Mouse (Mus musculus) ovary, postnatal 36 days (tissue): ENCODE data around the gene Lmna.
A peak's percentile ranks its signal among the peaks of the same experiment; 100 is the strongest.

Experiments used
- DNase-seq: peaks from one replicate; pipeline ENCODE4 v3.0.0; 2022; ENCODE audit warnings: low spot score, mixed read lengths

The Lmna gene

GRCm38 (mm10) chr3:88446471-88447123 lies 63.2 kb downstream of the Lmna start:
- DNase-seq = no peak

- no peak for DNase-seq
Measured at GRCm38 (mm10) chr3:88442888-88443287, 66.9 kb downstream of the Lmna start.

DNA sequence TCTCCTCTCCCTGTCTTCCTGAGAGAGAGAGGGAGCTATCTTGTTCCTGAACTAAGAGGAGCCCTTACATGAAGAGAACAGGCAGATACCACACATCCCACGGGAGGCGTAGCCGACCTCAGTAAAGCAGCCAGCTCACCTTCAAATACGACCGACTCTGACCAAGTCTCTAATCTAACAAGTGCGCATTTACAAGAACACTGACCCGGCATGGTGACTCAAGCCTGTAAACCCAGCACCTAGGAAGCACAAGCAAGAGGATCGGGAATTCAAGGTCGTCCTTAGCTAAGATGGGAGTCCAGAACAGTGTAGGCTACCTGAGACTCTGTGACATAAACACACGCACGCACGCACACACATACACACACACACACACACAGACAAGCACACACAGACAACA lies 67.3 kb downstream of the Lmna start:
- DNase-seq = no peak

GRCm38 (mm10) chr3:88440500-88441381 lies 69.0 kb downstream of the Lmna start:
- no peak for DNase-seq

DNA sequence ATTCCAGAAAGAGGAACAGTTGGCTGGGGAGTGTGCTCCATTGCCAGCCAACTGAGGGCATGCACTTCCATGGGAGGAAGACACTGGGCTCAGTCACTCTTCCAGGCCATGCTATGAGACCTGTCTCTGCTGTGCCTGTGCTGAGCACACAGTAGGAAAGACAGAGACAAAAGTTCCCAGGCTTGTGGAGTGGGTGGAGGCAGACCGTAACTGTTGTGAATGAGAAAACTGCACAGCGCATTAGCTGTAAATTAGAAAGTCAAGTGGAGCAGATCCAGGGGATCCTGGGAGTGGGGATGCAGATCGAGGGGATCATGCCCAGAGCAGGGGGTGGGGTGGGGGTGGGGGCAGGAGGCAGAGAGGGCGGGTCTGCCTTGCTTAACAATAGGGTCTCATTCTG lies 70.2 kb downstream of the Lmna start:
- DNase-seq = no peak

GRCm38 (mm10) chr3:88437454-88437853 lies 72.3 kb downstream of the Lmna start:
- no peak for DNase-seq

GRCm38 (mm10) chr3:88436395-88437201 lies 73.2 kb downstream of the Lmna start:
- DNase-seq = peak; percentile 63

- DNase-seq = no peak
Measured at GRCm38 (mm10) chr3:88435515-88435914, 74.2 kb downstream of the Lmna start.
